Mouse (Mus musculus) brain, embryonic 14.5 days (tissue): Measurements from ENCODE around the gene Sulf2. TPM values are rescaled to one million over a fixed set of nuclear protein-coding genes. Genes with fewer than 3 reads are reported as not detected.

Experiments
- DNase-seq: peaks from one replicate; pipeline ENCODE4 v3.0.0-alpha.2; 2011; ENCODE audit warnings: low read depth
- CTCF ChIP-seq: fragments of 200-500 bp; IDR thresholded peaks from 2 replicates; pipeline ENCODE4 v1.5.1; 2012; ENCODE audit warnings: inconsistent platforms, mild to moderate bottlenecking, moderate library complexity, borderline replicate concordance; ENCODE audit not compliant: insufficient read depth, insufficient read length; ENCODE audit errors: extremely low read depth
- POLR2A ChIP-seq: fragments of 200-500 bp; IDR thresholded peaks from 2 replicates; pipeline ENCODE4 v1.6.1; 2012; ENCODE audit warnings: mild to moderate bottlenecking, inconsistent platforms, borderline replicate concordance; ENCODE audit not compliant: poor library complexity, insufficient read depth, insufficient read length, severe bottlenecking; ENCODE audit errors: extremely low read depth
- polyA plus RNA-seq: library from polyadenylated mRNA; depleted of rRNA; stranded (reverse); fragments of >200 nt; gene quantifications from 2 replicates; pipeline ENCODE4 v1.2.3, GENCODE M21; 2012

The Sulf2 gene
- polyA plus RNA-seq, 1 experiment, result 170 TPM

DNA sequence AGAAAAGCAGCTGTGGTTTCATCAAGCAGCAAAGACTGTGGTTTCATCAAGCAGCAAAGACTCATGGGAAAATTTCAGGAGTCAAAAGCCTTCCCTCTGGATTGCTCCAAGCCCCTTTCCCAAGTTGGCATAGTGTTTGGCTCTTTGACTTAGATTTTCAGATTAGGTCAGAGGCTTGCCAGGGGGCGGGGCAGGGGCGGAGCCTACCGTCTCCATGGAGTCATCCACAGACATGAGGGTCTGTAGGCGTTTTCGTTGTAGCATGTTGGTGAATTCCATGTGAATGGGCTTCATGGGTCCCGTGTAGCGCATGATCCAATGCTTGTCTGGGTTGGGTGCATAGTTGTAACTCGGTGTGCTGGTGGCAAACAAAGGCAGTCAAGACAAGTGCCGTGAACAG lies 66.5 kb downstream of the Sulf2 start:
- no peak for DNase-seq
- no peak for TF ChIP-seq CTCF
- TF ChIP-seq POLR2A, result no peak

DNA sequence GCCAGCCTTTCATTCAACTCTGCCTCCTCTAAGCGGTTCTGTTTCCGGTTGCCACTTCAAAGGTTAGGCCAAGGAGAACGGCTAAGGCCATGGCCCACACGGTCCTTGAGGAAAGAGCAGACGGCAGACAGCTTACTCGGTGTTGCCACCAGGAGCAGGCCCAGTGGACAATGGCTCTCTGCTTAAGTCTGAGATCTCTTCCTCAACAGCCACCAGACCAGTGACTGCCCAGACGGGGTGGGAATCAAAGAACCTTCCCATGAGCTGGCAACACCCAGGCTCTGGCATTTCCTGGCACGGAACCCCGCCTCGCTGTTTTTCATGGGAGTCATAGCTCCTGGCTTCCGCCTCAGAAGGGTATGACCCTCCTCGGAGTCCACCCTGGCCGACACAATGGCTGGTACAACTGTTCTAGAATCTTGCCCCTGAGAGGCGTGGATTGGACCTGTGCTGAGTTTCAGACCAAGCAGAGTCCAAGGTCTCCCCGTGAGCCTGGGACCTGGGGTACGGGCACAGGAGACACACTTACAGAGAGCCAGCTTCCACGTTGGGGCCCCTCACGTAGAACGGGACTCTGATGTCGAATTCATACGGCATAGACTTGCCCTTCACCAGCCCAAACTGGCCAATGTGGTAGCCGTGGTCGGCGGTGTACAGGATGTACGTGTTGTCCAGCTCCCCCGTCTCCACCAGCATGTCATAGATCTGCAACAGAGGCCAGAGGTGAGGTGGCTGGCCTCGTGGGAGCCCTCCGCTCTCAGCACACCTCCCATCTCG lies 68.8 kb downstream of the Sulf2 start:
- DNase-seq, result no peak

GRCm38 (mm10) chr2:166085780-166086179 lies 69.7 kb downstream of the Sulf2 start:
- no peak for TF ChIP-seq CTCF
- no peak for TF ChIP-seq POLR2A
- DNase-seq, result no peak

More for the DNA sequence above, 68.8 kb downstream of the Sulf2 start:
- TF ChIP-seq POLR2A, result no peak
- TF ChIP-seq CTCF, result no peak

- DNase-seq, result peak; percentile 50
- peak; percentile 75 for TF ChIP-seq CTCF
Measured at GRCm38 (mm10) chr2:166084964-166085363, 70.5 kb downstream of the Sulf2 start.

GRCm38 (mm10) chr2:166084111-166084510 lies 71.4 kb downstream of the Sulf2 start:
- DNase-seq, result no peak
- TF ChIP-seq CTCF (no peak), POLR2A (no peak)

DNA sequence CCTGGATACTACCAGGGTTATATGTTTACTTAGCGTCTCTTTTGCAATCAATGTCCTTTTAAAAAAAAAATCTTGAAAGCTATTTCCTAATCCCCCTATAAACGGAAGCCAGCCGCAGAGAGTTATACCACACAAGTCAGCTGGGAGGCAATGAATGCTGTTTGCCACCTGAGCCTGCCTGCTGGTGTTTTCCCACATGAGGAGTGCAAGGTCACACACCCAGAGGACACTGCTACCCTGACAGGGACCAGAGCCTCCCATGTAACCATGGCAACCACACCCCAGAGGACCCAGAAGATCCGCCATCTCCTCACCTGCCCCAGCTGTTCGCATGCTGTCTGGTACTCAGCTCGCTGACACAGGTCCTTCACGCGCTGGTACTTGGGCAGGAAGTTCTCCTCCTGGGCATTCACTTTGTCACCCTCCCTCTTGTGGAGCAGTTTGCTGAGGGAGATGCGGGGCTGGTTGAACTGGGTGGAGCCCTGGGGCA lies 71.9 kb downstream of the Sulf2 start:
- peak; percentile 35 for DNase-seq
- TF ChIP-seq POLR2A, result no peak
- no peak for TF ChIP-seq CTCF

DNA sequence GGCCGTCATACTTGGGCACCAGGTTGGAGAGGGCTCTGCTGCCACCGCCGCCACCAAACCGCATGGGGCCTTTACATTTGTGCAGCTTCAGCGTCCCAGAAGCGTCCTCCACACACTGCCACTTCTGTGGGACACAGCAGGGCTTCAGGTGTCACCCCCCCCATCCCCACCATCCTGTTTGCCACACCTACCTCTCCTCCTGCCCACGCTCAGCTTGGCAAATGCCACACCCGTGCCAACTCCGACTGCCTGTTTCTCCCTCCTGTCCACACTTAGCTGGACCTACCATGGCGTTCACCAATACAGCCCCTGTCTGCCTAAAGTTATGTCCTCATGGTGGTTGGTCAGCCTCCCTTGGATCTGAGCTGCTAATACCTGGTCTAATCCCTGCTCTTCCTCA lies 72.8 kb downstream of the Sulf2 start:
- TF ChIP-seq CTCF (no peak), POLR2A (no peak)
- DNase-seq, result no peak

- peak; percentile 68 for DNase-seq
- TF ChIP-seq POLR2A, result no peak
- TF ChIP-seq CTCF, result peak; percentile 87
Measured at GRCm38 (mm10) chr2:166082193-166082592, 73.3 kb downstream of the Sulf2 start.

- no peak for TF ChIP-seq CTCF
- TF ChIP-seq POLR2A, result no peak
- peak; percentile 27 for DNase-seq
Measured at GRCm38 (mm10) chr2:166080967-166081750, 74.3 kb downstream of the Sulf2 start.

GRCm38 (mm10) chr2:166079961-166080885 lies 75.2 kb downstream of the Sulf2 start:
- TF ChIP-seq POLR2A (no peak), CTCF (no peak)
- DNase-seq, result peak; percentile 58

DNA sequence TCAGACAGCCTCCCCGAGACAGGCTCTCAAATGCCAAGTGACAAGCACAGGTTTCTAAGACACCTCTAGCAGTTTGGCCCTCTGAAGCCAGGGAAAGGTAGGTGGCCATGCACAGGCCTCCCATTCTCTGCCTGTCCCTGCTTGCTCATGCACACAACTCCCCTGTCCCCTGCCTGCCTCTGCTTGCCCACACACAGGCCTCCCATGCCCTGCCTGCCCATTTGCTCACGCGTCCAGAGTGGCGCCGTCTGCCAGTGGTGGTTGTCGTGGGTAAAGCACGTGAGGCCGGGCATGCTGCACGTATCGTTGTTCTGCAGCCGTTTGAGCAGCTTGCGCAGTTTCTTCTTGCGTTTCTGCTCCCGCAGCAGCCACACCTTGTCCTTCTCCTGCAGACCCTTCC lies 76.2 kb downstream of the Sulf2 start:
- TF ChIP-seq POLR2A, result no peak
- TF ChIP-seq CTCF, result no peak
- DNase-seq, result no peak

DNA sequence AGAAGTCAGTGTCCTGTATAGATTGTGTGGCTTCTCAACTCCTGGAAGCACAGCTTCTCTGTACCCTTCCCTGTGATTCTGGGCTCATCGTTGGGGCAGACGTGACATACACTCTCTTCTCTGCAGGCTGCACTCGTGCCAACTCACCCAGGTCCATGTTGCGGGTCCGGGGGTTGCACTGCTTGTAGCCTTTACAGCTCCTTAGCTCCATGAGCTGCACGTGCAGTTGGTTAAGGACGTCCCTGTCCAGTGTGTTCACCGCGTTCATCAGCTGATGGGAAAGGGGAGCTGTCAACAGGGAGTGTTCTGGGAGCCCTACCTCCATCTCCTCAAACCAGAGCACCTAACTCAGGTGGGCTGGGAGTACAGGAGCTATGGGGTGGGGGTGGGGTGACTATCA lies 78.1 kb downstream of the Sulf2 start:
- no peak for DNase-seq
- TF ChIP-seq POLR2A (no peak), CTCF (no peak)
